Mouse (Mus musculus) cerebellum, adult 11 months (tissue): ENCODE data around the gene Uqcrfs1.

ENCODE experiments used
- DNase-seq: peaks from one replicate; pipeline ENCODE4 v3.0.0; 2022

Uqcrfs1 gene

DNA sequence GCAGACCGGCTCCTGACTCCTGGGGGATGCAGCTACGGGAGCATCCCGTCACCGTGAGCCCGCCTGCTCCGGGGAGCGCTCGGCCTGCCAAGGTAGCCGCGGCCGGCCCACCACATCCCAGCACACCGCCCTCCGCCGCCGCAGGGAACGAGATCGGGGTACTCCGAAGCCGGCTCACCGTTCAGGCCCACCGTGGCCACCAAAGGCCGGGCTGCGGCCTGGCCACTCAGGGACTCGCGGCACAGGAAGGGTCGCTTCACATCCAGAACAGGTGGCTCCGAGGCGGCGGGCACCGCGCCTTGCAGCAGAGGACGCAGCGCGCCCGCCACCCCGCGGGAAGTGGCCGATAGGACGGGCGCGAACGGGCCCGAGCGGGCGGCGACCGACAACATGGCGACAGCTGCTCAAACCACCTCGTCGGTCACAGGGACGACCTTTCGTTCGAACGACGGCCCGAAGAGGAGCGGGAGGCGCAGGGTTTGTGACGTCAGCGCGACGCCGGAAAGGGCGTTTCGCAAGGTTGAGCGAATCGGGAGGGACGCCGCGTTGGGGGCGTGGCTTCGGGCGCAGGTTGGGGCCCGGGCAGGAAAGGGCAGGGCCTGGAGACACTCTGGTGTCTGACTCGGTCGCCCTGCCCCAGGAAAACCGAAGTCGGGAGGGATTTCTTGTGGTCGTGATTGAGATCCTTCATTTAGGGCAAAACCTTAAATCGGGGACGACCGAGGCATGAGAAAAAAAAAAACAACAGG, at the start of gene Uqcrfs1:
TSS of gene Uqcrfs1 (minus strand) at position 507 of the 749 bp plus-strand sequence.
- DNase-seq = peak; percentile 97

DNA sequence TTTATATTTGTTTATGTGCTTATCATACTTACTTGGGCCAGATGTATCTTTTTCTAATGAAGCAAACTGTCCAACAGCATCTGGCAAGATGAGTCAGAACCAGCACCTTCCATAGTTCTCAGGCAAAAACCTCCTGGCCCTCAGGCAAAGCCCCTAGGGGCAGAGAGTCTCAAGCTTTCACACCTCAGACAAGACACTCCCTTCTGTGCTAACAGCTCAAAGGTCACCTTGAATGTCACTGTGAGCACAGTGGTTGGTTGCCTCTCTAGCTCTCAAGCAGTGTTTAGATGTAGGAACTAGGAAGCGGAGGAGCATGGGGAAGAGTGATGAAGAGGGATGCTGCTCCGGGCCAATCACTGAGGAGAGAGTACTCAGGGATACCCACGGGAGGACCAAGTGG, 40.6 kb upstream of the Uqcrfs1 start:
- DNase-seq = no peak

- no peak for DNase-seq
These were observed 37.4 kb upstream of the Uqcrfs1 start for GRCm38 (mm10) chr13:30582541-30582940.

DNA sequence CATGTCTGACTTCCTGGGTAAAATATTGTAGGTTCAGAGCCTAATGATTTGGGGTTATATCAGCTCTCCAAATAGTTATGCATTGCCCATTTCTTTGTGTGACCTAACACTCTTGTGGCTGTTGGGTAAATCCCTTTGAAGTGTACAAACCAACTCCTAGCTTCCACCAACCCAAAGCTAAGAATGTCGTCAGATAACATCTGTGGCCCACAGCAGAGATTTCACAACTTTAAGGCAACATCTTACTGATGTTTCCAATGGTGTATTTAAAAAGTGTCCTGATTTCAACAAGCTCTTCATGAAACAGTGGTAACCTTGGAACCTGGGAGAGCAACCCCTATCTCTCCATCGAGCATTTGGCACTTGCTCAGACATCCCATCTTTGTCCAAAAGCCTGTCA, 33.6 kb upstream of the Uqcrfs1 start:
- DNase-seq = no peak

DNA sequence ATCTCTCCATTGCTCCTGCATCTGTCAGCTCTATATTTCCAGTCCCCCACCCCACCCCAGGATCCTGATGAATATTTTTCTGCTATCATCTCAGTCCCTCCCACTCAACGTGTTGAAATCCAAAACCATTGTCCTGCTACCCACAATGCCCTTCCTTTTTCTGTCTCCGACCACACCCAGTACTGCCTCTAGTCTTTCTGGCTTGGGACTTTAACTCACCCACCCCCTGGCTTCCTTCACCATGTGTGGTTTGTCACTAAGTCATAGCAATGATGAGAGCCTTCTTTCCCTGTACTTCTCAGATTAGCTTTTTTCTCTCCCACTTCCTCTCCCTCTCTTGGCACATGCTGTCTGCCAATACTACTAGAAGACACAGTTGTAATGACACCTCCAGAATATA, 31.7 kb upstream of the Uqcrfs1 start:
- no peak for DNase-seq

- DNase-seq = no peak
These were observed 27.8 kb upstream of the Uqcrfs1 start for GRCm38 (mm10) chr13:30572971-30573370.

DNA sequence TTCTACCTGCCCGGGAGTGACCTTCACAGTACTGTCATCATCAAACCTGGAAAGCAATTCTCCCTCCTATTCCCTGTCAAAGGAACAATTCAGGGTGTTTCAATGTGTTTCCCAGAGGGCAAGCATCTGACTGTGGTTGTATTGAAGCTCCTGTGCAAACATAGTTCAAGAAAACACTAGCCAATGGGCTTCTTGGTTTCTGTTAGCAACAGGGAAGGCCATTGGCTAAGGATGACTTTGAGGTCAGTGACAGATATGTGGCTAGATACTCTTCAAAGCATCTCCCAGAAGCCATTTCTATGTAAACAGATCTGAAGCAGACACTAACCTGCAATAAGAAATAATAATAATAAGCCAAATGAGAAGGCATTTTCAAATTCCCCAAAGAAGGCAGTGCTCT, 25.0 kb upstream of the Uqcrfs1 start:
- DNase-seq = no peak

DNA sequence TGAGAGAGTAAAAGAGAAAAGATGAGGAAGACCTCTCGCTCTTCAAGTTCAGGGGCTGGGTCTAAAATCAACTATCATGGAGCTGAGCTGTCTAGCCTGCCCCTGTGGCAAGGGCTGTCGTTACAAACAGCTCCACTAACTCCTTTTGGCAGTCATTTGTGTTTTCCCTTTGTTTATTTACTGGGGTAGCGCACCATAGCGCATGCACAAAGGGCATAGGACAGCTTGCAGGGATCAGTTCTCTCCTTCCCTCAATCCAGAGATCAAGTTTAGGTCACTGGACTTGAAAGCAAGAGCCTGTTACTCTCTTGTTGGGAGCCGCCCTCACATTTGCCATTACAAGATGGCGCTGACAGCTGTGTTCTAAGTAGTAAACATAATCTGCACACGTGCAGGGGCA, 22.4 kb upstream of the Uqcrfs1 start:
- no peak for DNase-seq

GRCm38 (mm10) chr13:30566767-30567166, 21.6 kb upstream of the Uqcrfs1 start:
- DNase-seq = no peak

GRCm38 (mm10) chr13:30560603-30561002, 15.4 kb upstream of the Uqcrfs1 start:
- DNase-seq = no peak

GRCm38 (mm10) chr13:30560052-30560451, 14.9 kb upstream of the Uqcrfs1 start:
- no peak for DNase-seq

DNA sequence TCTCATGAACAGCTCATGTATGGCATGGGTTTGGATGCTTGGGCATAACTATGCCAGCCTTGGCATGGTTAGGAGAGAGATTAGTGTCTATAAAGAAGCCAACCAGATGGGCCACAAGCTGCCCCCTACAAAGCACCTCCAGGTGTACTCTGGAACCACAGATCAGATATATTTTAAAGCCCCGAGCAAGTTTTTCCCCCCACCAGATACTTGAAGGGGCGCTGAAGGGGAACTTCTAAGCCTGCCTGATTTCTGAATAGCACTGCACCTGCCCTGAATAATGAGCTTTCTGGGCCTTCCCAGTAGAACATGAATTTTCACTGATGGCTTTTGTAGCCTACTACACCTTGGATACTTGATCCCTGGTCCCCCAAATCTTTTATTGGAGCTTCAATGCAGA, 12.6 kb upstream of the Uqcrfs1 start:
- no peak for DNase-seq

DNA sequence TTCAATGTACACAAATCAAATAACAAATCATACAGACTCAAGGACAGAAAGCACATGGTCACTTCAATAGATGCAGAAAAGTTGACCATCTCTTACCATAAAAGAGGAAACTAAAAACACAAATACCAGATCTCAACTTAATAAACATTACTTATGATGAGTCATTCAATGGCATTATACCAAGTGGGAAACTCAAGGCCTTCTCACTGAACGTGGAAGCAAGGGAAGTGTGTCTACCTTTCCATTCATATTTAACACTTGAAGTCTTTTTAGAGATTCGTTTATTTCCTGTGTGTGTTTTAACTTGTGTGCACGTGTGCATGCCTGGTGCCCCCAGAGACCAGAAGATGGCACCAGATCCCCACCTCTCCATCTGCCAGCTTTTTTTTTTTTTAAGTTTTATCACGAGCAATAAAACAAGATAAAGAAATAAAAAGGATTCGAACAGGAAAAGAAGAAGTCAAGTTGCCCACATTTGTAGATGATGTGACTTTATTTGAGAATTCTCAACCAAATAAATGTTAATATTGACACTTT, 8.0 kb upstream of the Uqcrfs1 start:
- no peak for DNase-seq

GRCm38 (mm10) chr13:30549339-30549738, 4.2 kb upstream of the Uqcrfs1 start:
- no peak for DNase-seq

DNA sequence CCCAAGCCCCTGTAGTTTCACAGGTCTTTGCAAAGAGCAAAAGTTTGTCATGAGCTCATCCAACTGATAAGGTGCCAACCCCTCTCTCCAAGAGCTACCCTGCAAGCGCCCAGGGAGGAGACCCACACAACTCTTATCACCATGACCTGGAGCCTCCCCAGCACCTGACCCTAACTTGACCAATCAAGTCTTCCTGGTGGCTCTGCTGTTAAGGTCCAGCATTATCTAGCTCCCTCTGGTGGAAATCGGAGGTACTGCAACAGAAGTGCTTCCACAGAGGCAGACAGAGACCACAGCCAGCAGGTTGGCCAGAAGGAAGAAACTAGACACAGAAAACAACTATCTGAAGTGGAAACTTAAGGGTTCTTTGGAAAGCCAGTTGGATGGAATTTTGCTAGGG, 3.7 kb upstream of the Uqcrfs1 start:
- peak; percentile 57 for DNase-seq

GRCm38 (mm10) chr13:30530761-30531160, 14.4 kb downstream of the Uqcrfs1 start:
- DNase-seq = peak; percentile 30

DNA sequence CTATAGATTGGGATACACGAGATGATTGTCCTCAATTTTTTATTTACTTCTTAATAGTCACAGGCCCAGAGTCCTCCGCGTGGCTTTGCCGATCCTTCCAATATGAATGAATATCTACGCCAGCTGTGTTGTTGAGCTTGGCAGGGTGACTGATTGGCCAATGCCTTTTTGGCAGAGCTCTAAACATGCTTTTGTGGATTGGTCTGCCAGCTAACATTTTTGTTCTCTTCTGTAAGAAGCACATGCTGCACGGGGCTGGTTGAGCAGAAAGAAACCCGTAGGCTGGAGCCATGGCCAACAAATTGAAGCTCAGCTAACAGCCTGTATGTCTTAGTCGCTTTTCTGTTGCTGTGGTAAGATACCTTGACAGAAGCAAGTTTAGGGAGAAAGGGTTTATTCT, 20.2 kb downstream of the Uqcrfs1 start:
- no peak for DNase-seq

GRCm38 (mm10) chr13:30523971-30524370, 21.2 kb downstream of the Uqcrfs1 start:
- no peak for DNase-seq

DNA sequence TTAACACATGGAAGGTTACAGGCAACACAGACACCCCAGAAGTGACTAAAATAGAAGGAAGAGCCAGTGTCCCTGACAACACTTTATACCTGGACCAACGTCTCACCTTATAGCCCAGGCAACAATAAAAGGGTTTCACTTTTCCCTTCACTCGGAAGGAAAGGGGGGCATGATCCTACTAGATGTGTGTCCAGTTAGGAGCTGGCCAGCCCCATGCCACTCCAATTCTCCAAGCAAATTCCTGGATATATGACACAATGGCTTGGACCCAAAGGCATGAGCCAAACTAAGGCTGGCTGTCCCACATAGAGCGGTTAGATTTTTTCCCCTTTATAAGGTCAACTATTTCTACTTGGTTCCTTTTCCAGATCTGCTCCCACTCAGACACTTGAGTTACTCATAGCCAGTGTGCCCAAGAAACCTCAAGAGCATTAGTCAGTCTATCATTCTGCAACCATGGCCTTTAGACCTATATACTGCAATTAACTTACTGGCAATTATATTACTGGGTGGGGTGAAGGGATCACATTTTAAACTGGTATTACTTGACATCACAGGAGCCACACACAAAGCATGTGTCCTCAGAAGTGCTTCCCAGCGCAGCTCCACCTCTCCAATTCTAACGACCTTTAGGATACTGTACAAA, 21.8 kb downstream of the Uqcrfs1 start:
- no peak for DNase-seq

DNA sequence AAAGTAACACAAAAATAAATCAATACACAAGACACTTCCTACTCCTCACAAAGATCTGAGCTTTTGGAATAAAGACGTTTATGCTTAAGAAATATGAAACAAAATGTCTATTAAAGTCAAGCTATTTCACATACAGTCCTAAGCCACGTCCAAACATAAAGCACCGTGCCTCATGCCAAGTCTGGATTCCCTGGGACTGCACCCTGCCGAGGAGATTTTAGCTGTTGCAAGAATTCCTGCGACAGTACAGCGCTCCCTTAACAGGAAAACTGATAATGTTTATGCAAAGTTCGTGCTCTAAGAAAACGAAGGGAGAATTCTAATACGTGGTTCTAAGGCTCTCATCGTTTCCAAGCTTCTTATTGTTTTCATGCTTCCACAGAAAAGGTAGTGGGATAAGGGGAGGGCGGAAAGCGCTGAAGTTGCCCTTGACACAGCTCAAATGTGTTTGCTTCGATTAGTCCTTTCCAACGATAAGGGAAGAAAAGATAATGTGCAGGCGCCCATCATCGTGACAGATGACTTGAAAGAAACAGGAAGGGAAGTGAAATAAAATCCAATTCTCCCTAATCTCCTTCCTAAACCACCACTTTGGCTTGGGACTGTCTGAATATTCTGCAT, 23.8 kb downstream of the Uqcrfs1 start:
- no peak for DNase-seq

- no peak for DNase-seq
These were observed 27.0 kb downstream of the Uqcrfs1 start for GRCm38 (mm10) chr13:30518191-30518590.

- no peak for DNase-seq
These were observed 37.5 kb downstream of the Uqcrfs1 start for GRCm38 (mm10) chr13:30507651-30508050.

GRCm38 (mm10) chr13:30501860-30502395, 43.2 kb downstream of the Uqcrfs1 start:
- DNase-seq = no peak
